Mouse (Mus musculus) embryonic facial prominence, embryonic 13.5 days (tissue): Measurements from ENCODE around the gene Hist1h2af. TPM values are rescaled to one million over a fixed set of nuclear protein-coding genes. Genes with fewer than 3 reads are reported as not detected.
"Not testable (repeated sequence)": the region's sequence is repeated elsewhere in the genome, so short reads cannot be mapped to it uniquely, and the experiment has no call there.

Experiments used
- ATAC-seq: fragments of 200-750 bp; cut with Nextera tagmentation; 2 replicates; pipeline ENCODE4 v1.8.0; 2017; ENCODE audit warnings: low read depth; ENCODE audit not compliant: insufficient number of reproducible peaks, insufficient read depth, low FRiP score, low TSS enrichment
- H3K27ac ChIP-seq: fragments of 300-500 bp; sonication (generic); 2 replicates; pipeline ENCODE4 v1.5.1; 2015; ENCODE audit warnings: moderate library complexity, mild to moderate bottlenecking, inconsistent platforms
- H3K27me3 ChIP-seq: fragments of 300-500 bp; sonication (generic); 2 replicates; pipeline ENCODE4 v1.6.1; 2015; ENCODE audit warnings: mild to moderate bottlenecking, inconsistent platforms
- H3K36me3 ChIP-seq: fragments of 300-500 bp; sonication (generic); 2 replicates; pipeline ENCODE4 v1.6.1; 2015; ENCODE audit warnings: mild to moderate bottlenecking, inconsistent platforms
- H3K4me1 ChIP-seq: fragments of 300-500 bp; sonication (generic); 2 replicates; pipeline ENCODE4 v1.6.1; 2015; ENCODE audit warnings: inconsistent platforms
- H3K4me2 ChIP-seq: fragments of 300-500 bp; sonication (generic); 2 replicates; pipeline ENCODE4 v1.6.1; 2015; ENCODE audit warnings: moderate library complexity, mild to moderate bottlenecking, inconsistent platforms
- H3K4me3 ChIP-seq: fragments of 300-500 bp; sonication (generic); 2 replicates; pipeline ENCODE4 v1.5.1; 2015; ENCODE audit warnings: mild to moderate bottlenecking, inconsistent platforms
- H3K9ac ChIP-seq: fragments of 300-500 bp; sonication (generic); 2 replicates; pipeline ENCODE4 v1.6.1; 2015; ENCODE audit warnings: mild to moderate bottlenecking, inconsistent platforms
- H3K9me3 ChIP-seq: fragments of 300-500 bp; sonication (generic); 2 replicates; pipeline ENCODE4 v1.6.1; 2016; ENCODE audit warnings: inconsistent platforms
- WGBS: fragments of 180-500 bp; shearing (Covaris S2); methylation state at CpG from one replicate; pipeline ENCODE4 v1.1.7; 2015; ENCODE audit warnings: mixed read lengths; 5-methylcytosine and 5-hydroxymethylcytosine counted together
- polyA plus RNA-seq: library from polyadenylated mRNA; unstranded; fragments of >200 nt; fragmentation: Nextera tagmentation; extraction: Ambion mirVana; gene quantifications from 2 replicates; pipeline ENCODE4 v1.2.1, GENCODE M21; 2015

Hist1h2af gene
- polyA plus RNA-seq, result 6.6 and 13.4 TPM in 2 replicates

DNA sequence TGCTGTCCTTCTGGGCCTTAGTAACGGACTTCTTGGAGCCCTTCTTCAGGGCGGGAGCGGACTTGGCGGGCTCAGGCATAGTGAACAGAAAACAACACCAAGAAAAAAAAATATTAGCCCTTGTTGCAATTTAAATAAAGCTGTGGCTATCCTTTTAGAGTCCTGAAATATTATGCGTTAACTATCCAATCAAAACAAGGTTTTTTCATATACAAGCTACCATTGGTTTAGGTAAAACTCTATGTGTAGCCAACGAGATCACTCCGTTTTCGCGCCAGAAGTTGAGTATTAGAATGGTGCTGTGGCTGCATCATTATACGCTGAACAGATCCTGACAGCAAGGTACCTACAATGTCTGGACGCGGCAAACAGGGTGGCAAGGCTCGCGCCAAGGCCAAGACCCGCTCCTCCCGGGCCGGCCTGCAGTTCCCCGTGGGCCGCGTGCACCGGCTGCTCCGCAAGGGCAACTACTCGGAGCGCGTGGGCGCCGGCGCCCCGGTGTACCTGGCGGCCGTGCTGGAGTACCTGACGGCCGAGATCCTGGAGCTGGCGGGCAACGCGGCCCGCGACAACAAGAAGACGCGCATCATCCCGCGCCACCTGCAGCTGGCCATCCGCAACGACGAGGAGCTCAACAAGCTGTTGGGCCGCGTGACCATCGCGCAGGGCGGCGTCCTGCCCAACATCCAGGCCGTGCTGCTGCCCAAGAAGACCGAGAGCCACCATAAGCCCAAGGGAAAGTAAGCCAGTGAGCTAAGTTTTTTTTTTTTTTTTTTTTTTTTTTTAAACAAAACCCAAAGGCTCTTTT lies at the start of gene Hist1h2af:
Gene Hist1h2af, plus strand, starts transcription at position 347 of the 808 bp plus-strand sequence.
- not testable (repeated sequence) for H3K27me3 ChIP-seq, H3K36me3 ChIP-seq, H3K9me3 ChIP-seq
- peak within 1 kb of the TSS; percentile 54 for H3K4me3 ChIP-seq
- WGBS, result under 1% methylated on average over 28 of the region's 53 CpGs
- peak within 1 kb of the TSS; percentile 66 for H3K4me2 ChIP-seq
- H3K4me1 ChIP-seq, result peaks cover 36% of the 10 kb centered on the region
- H3K9ac ChIP-seq, result peak within 1 kb of the TSS; percentile 84
- peak; percentile 43 for ATAC-seq
- peak within 1 kb of the TSS; percentile 97 for H3K27ac ChIP-seq

DNA sequence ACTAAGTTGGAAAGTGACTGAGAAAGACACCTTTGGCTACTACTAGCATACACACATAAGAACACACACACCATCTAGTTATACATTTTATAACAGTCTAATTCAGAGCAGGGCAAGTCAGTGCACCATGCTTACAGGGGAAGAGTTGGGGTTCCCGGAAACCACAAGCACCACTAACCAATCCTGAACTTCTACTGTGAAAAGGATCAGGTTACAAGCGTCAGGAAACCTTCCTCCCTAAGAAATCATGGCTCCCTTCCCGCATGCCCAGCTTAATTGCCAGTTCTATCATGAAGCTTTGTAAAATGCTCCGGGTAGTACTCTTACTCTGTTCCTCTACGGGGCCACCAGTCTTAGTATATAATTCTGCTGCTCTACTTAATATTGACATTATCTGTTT lies 48.4 kb upstream of the Hist1h2af start:
- H3K27ac ChIP-seq, result no peak overlapping the region
- H3K9ac ChIP-seq, result no peak overlapping the region
- no peak overlapping the region for H3K4me3 ChIP-seq
- WGBS, result 32% methylated on average over 5 of the region's 5 CpGs
- H3K9me3 ChIP-seq, result no peaks in the 10 kb centered on the region
- H3K4me2 ChIP-seq, result no peak overlapping the region; the same call in 1 of the 2 replicates
- H3K27me3 ChIP-seq, result no peaks in the 10 kb centered on the region
- H3K4me1 ChIP-seq, result peaks cover 8% of the 10 kb centered on the region; the same call in 1 of the 2 replicates
- no peaks in the 10 kb centered on the region for H3K36me3 ChIP-seq
- ATAC-seq, result no peak

DNA sequence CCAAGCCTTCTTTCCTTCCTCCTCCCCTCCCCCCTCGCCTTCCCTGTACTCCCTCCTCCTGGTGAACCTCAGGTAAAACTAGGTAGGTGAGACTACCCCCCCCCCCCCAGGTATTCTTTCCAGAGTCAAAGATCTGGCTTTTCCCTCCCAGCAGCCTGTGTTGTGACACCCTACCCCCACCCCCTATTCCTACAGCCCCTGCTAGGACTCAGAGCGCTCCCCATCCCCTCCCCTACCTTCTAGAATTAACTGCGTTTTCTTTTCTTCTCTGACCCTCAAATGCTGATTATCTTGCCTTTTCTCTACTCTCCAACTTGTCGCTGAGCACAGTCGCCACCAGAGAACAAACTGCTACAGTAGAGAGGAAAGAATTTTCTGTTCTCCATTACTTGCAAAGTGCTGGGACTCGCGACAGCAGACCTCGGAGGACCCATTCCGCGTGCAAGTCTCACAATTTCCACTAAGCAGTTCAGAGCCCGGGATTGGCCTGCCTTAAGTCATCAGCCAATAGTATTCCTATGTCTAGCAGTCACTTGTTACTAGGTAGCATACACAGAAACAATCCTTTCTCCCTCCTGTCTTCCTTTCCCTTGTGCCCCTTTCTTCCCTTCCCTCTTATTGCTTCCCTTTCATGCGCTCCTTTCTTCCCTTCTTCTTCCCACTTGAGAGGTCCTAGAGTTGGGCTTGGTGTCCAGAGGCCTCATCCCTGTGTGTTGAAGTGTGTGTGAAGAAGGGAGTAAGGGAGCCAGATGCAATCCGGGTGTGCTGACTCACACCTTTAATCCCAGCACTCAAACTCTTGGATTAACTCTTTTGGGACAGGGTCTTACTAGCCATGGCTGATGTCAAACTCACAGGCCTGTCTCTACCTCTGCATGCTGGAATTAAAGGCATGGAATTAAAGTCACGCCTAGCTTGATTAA lies 45.0 kb upstream of the Hist1h2af start, which contains the start of gene Btn2a2:
Gene Btn2a2, minus strand, starts transcription at position 458 of the 923 bp plus-strand sequence.
- peak; percentile 94 for ATAC-seq
- 0 out of 2 replicates have a peak within 1 kb of the TSS, but pooled peaks have one; percentile 17 for H3K27ac ChIP-seq

DNA sequence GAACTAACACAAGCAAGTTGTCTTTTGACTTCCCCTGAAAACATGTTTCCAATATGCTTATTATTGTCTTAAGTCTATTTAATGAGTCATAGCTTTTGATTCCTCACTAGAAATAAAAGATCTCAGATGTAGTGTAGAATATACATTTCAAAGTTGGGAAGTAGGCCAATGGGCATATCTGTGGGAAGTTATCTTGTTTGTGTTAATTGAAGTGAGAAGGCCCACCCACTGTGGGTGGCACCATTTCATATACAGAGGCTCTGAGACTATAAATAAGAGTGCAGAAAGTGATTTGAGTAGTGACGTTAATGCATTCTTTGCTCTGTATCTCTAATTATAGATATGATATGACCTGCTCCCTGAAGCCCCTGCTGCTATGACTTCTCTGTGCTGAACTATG lies 42.8 kb upstream of the Hist1h2af start:
- Histone ChIP-seq H3K9me3 (no peaks in the 10 kb centered on the region), H3K9ac (no peak overlapping the region), H3K36me3 (no peaks in the 10 kb centered on the region), H3K27me3 (no peaks in the 10 kb centered on the region), H3K4me1 (no peaks in the 10 kb centered on the region), H3K27ac (no peak overlapping the region), H3K4me3 (no peak overlapping the region), H3K4me2 (no peak overlapping the region)
- ATAC-seq, result no peak
- WGBS, result 59% methylated on average over 1 of the region's 1 CpGs

More for the DNA sequence above, 45.0 kb upstream of the Hist1h2af start, which contains the start of gene Btn2a2:
- peak within 1 kb of the TSS; percentile 61 for H3K9ac ChIP-seq
- peak within 1 kb of the TSS; percentile 70 for H3K4me2 ChIP-seq
- peak within 1 kb of the TSS; percentile 47 for H3K4me3 ChIP-seq
- H3K27me3 ChIP-seq, result no peaks in the 10 kb centered on the region
- WGBS, result 5% methylated on average over 14 of the region's 14 CpGs
- H3K36me3 ChIP-seq, result no peaks in the 10 kb centered on the region
- no peaks in the 10 kb centered on the region for H3K9me3 ChIP-seq
- peaks cover 8% of the 10 kb centered on the region; the same call in 1 of the 2 replicates for H3K4me1 ChIP-seq

DNA sequence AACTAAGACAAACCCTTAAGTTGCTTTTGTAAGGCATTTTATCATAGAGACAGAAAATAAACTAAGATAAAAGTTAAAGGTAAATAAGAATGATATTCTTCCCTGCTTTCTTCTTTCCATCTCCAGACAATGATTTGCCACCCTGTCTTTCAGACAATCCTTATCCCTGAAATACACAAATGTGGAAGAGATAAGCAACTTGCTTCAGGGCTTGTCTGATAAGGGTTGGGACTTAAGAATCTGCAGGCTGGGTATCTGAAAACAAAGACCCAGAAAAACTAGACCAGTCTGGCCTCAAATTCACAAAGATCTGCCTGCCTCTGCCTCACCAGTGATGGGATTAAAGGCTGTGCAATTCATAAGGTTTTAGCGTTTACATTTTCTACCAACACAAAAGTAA lies 42.4 kb upstream of the Hist1h2af start:
- Histone ChIP-seq H3K4me2 (no peak overlapping the region), H3K9ac (no peak overlapping the region), H3K4me1 (no peaks in the 10 kb centered on the region), H3K36me3 (no peaks in the 10 kb centered on the region), H3K27me3 (no peaks in the 10 kb centered on the region), H3K4me3 (no peak overlapping the region), H3K9me3 (no peaks in the 10 kb centered on the region), H3K27ac (no peak overlapping the region)
- no peak for ATAC-seq
- 18% methylated on average over 1 of the region's 1 CpGs for WGBS

DNA sequence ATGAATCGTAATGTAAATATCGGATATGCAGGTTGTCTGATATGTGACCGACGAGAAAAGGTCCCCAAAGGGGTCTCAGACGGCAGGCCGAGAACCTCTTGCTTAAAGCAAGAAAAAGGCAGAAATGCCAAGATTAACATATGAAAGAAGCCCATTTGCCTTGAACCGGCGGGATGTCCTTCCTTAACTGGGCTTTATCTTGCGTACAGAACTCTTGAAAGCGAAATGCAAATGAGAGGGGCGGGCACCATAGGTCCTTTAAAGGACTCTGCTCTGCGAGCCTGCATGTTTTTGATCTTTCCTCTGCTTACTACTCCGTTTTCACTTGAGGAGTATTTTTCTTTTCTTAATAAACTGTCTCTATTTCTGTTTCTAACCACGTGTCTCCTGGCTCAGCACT lies 41.7 kb upstream of the Hist1h2af start:
- H3K4me1 ChIP-seq, result no peaks in the 10 kb centered on the region
- H3K9me3 ChIP-seq, result no peaks in the 10 kb centered on the region
- peak overlapping the region; percentile 30 for H3K4me3 ChIP-seq
- H3K9ac ChIP-seq, result no peak overlapping the region
- H3K36me3 ChIP-seq, result no peaks in the 10 kb centered on the region
- no peak overlapping the region for H3K27ac ChIP-seq
- peak overlapping the region; percentile 51 for H3K4me2 ChIP-seq
- H3K27me3 ChIP-seq, result no peaks in the 10 kb centered on the region
- WGBS, result 9% methylated on average over 14 of the region's 14 CpGs
- no peak for ATAC-seq

DNA sequence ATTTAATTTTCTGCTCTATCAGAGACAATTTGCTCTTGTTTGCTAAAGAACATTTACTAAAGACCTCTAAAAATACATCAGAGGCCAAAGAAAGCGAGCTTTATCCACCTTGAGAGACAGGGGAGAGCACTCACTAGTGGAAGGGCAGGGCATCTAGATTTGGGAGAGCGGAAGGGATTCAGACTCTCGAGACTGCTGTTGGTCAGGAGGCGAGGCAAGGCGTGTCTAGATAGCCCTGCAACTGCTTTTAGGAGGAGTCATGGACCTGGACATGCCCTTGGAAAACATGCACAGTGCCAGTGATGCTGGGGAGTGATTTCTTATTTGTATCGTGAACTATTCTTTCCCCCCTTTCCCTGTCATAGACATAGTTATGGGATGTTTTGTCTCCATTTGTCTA lies 38.2 kb upstream of the Hist1h2af start:
- WGBS, result 68% methylated on average over 6 of the region's 6 CpGs
- Histone ChIP-seq H3K9ac (no peak overlapping the region), H3K27me3 (no peaks in the 10 kb centered on the region), H3K4me1 (peaks cover 12% of the 10 kb centered on the region), H3K27ac (no peak overlapping the region), H3K4me2 (no peak overlapping the region), H3K36me3 (no peaks in the 10 kb centered on the region), H3K4me3 (no peak overlapping the region), H3K9me3 (no peaks in the 10 kb centered on the region)
- ATAC-seq, result no peak

DNA sequence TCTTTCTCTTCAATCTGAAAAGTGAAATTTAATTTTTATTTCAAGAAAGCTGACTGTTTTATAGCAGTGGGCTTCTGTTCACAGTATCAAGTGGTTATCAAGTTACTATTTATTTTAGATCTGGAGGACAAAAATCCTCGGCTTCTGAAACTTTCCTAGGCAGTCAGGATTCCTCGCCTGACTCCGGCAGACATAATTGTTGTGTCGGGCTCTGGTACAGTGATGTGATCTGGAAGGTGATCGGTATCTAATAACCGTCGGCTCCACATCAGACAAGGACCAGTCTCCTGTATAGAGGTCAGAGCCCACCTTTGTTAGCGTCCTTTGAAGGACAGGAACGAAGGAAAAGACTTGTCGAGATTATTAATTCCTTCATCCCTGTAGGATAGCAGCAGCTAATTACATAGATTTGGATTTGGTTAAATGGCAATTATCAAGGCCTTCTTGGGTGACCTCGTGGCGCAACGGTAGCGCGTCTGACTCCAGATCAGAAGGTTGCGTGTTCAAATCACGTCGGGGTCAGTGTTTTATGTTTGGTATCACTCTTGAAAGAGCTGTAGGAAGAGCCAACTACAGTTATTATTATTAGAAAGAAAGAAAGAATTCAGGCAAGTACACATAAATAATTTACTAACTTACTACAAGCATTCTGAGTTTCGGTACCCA lies 35.9 kb upstream of the Hist1h2af start:
- H3K27me3 ChIP-seq, result no peaks in the 10 kb centered on the region
- H3K9ac ChIP-seq, result no peak overlapping the region
- H3K4me3 ChIP-seq, result peak overlapping the region; percentile 37
- H3K4me1 ChIP-seq, result peaks cover 16% of the 10 kb centered on the region
- no peak overlapping the region for H3K27ac ChIP-seq
- no peaks in the 10 kb centered on the region for H3K9me3 ChIP-seq
- no peak for ATAC-seq
- peak overlapping the region; percentile 61 for H3K4me2 ChIP-seq
- 3% methylated on average over 19 of the region's 19 CpGs for WGBS
- no peaks in the 10 kb centered on the region for H3K36me3 ChIP-seq

DNA sequence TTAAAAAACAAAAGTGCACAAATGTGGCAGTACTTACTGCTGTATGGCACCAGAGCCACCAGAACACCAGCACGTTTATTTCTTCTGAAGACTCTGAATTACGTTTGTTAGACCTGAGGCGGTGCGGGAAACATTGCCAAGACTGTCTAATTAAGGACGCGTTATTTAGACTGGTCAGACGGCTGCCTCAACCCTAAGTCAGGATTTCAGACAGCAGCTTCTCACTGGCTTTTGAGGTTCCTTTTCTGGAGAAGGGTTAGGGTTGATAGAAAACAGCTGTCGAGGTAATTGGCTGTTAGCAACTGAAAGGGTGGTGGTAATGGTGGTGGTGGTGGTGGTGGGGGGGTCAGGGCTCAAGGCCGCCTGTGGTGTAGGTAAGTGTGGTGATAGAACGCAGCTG lies 35.1 kb upstream of the Hist1h2af start:
- no peak overlapping the region for H3K27ac ChIP-seq
- peak overlapping the region; percentile 37 for H3K4me3 ChIP-seq
- H3K4me2 ChIP-seq, result peak overlapping the region; percentile 61
- peaks cover 16% of the 10 kb centered on the region for H3K4me1 ChIP-seq
- ATAC-seq, result no peak
- H3K9ac ChIP-seq, result peak overlapping the region; percentile 44; the same call in 1 of the 2 replicates
- 2% methylated on average over 10 of the region's 10 CpGs for WGBS
- H3K9me3 ChIP-seq, result no peaks in the 10 kb centered on the region
- no peaks in the 10 kb centered on the region for H3K36me3 ChIP-seq
- H3K27me3 ChIP-seq, result no peaks in the 10 kb centered on the region

DNA sequence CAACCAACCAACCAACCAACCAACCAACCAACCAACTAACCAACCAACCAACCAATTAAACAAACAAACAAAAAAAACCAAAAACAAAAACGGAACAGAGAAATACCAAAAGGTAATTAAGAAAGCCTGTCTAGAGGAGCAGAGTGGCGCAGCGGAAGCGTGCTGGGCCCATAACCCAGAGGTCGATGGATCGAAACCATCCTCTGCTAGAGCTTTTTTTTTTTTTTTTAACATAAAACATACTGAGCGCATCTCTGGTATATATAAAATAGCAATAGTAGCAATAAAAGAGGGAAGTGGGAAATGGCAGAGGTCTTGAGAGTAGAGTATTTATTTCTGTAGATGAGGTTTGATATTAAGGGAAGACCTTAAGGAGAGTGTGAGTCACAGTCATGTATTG lies 33.8 kb upstream of the Hist1h2af start:
- Histone ChIP-seq H3K27ac (no peak overlapping the region), H3K9ac (no peak overlapping the region), H3K9me3 (no peaks in the 10 kb centered on the region), H3K4me3 (no peak overlapping the region), H3K4me1 (peaks cover 20% of the 10 kb centered on the region), H3K4me2 (no peak overlapping the region), H3K27me3 (no peaks in the 10 kb centered on the region), H3K36me3 (no peaks in the 10 kb centered on the region)
- no peak for ATAC-seq
- 8% methylated on average over 7 of the region's 7 CpGs for WGBS
